In genomic region chr17:30122278-30122677, GRCm38 (mm10) we compare ENCODE assay signal across 19 mouse cellular contexts.
DNase-seq lines count a peak whose midpoint lies in the region; ATAC-seq and TF ChIP-seq lines count a peak whose summit lies in the region.
"Had no signal": no experiment of that assay in that cellular context is flagged by ENCODE, and none has a peak within 500 bp of the region (broad histone marks: within the 10 kb centered on the region; RNA-seq: fewer than 3 reads in every experiment).

No protein-coding gene starts in this region.

- no peaks in the 10 kb centered on the region for H3K9me3 ChIP-seq in MEL (replicated peaks; ENCODE audit: insufficient read depth, low read length)
- H3K9me3 ChIP-seq in liver, embryonic 14.5 days (ENCODE audit: control insufficient read depth, low read length), result no peaks in the 10 kb centered on the region
- no peaks in the 10 kb centered on the region for H3K9me3 ChIP-seq in hindbrain, embryonic 10.5 days
- H3K9me3 ChIP-seq: embryonic facial prominence, embryonic 13.5 days; forebrain, embryonic 10.5 days; hindbrain, embryonic 15.5 days had no signal

- no peak overlapping the region for H3K4me3 ChIP-seq in MEL (ENCODE audit: control insufficient read depth in 1 of 2, insufficient read depth in 1 of 2, low read depth in 2 of 2, low read length in 2 of 2)
- H3K4me3 ChIP-seq in liver, embryonic 14.5 days (ENCODE audit: insufficient read depth in 1 of 2, low read depth in 2 of 2, low read length in 2 of 2), result no peak overlapping the region
- no peak overlapping the region for H3K4me3 ChIP-seq in hindbrain, embryonic 10.5 days
- H3K4me3 ChIP-seq: embryonic facial prominence, embryonic 13.5 days; forebrain, embryonic 10.5 days; gastrocnemius, adult 2 months; hindbrain, embryonic 15.5 days had no signal

- no peak for TF ChIP-seq POLR2A in MEL (IDR thresholded peaks at IDR 0.05; ENCODE audit: control insufficient read depth in 1 of 2, insufficient read depth in 1 of 2, low read depth in 1 of 2, low read length in 2 of 2, poor library complexity in 1 of 2)

- intact Hi-C loops in heart, postnatal 10 days (cut with DNase I), result no loop called here

- peaks cover 0 to 32% of the 10 kb centered on the region in 2 experiments; a peak in 3 of 4 replicates for H3K36me3 ChIP-seq in MEL (ENCODE audit: control insufficient read depth in 1 of 2, insufficient read depth in 2 of 2, low read length in 2 of 2)
- no peaks in the 10 kb centered on the region for H3K36me3 ChIP-seq in liver, embryonic 14.5 days (replicated peaks; ENCODE audit: control insufficient read depth, insufficient read depth, low read depth)
- H3K36me3 ChIP-seq in hindbrain, embryonic 10.5 days, result peaks cover 28% of the 10 kb centered on the region; the same call in 1 of the 2 replicates
- H3K36me3 ChIP-seq: hindbrain, embryonic 15.5 days had no signal

- H3K9ac ChIP-seq in MEL (ENCODE audit: control insufficient read depth, low read depth, low read length, poor library complexity, severe bottlenecking), result no peak overlapping the region
- H3K9ac ChIP-seq in liver, embryonic 14.5 days (replicated peaks), result no peak overlapping the region
- H3K9ac ChIP-seq: embryonic facial prominence, embryonic 13.5 days; hindbrain, embryonic 15.5 days had no signal

- H3K4me2 ChIP-seq in liver, embryonic 14.5 days (ENCODE audit: low read depth), result no peak overlapping the region
- H3K4me2 ChIP-seq: embryonic facial prominence, embryonic 13.5 days; hindbrain, embryonic 15.5 days had no signal

- peaks cover 19 to 27% of the 10 kb centered on the region in 2 experiments for H3K4me1 ChIP-seq in MEL (ENCODE audit: control insufficient read depth in 1 of 2, insufficient read depth in 2 of 2, low read length in 2 of 2)
- H3K4me1 ChIP-seq in liver, embryonic 14.5 days (replicated peaks; ENCODE audit: control insufficient read depth in 2 of 2, insufficient read depth in 2 of 2, low read length in 1 of 2), result peaks cover 15 to 26% of the 10 kb centered on the region in 2 experiments
- no peaks in the 10 kb centered on the region for H3K4me1 ChIP-seq in hindbrain, embryonic 10.5 days (replicated peaks)
- H3K4me1 ChIP-seq: forebrain, embryonic 10.5 days had no signal

- H3K79me2 ChIP-seq in MEL (ENCODE audit: control insufficient read depth, insufficient read depth, low read length, poor library complexity), result 0 out of 2 replicates have a peak, but pooled peaks cover 2% of the 10 kb centered on the region

- H3K27ac ChIP-seq in MEL (ENCODE audit: control insufficient read depth, low read depth, low read length), result 0 out of 2 replicates have a peak overlapping the region, but pooled peaks have one; percentile 5
- no peak overlapping the region for H3K27ac ChIP-seq in liver, embryonic 14.5 days
- no peak overlapping the region for H3K27ac ChIP-seq in hindbrain, embryonic 10.5 days
- H3K27ac ChIP-seq: embryonic facial prominence, embryonic 13.5 days; forebrain, embryonic 10.5 days; gastrocnemius, adult 2 months; hindbrain, embryonic 15.5 days had no signal

- no peak for TF ChIP-seq RAD21 in MEL (IDR thresholded peaks at IDR 0.05; ENCODE audit: low read depth, low read length)

- peak; percentile 82 to 88 for TF ChIP-seq EP300 in MEL (IDR thresholded peaks at IDR 0.05; ENCODE audit: low read depth in 1 of 2, low read length in 2 of 2)
- peak; percentile 73 for TF ChIP-seq EP300 in liver, embryonic 14.5 days (IDR thresholded peaks at IDR 0.05; ENCODE audit: low read depth)

- no peaks in the 10 kb centered on the region for H3K27me3 ChIP-seq in MEL (ENCODE audit: control insufficient read depth in 1 of 2, insufficient read depth in 2 of 2, low read length in 2 of 2)
- no peaks in the 10 kb centered on the region for H3K27me3 ChIP-seq in liver, embryonic 14.5 days (ENCODE audit: control insufficient read depth, insufficient read depth, low read length)
- no peaks in the 10 kb centered on the region for H3K27me3 ChIP-seq in hindbrain, embryonic 10.5 days (ENCODE audit: insufficient read depth, poor library complexity, severe bottlenecking)
- H3K27me3 ChIP-seq: embryonic facial prominence, embryonic 13.5 days; hindbrain, embryonic 15.5 days; Patski had no signal

- peak; percentile 56 for DNase-seq in MEL (ENCODE audit: low read depth, low spot score)
- peak; percentile 19 to 38 (median 35) for DNase-seq in liver, embryonic 14.5 days (ENCODE audit: low read depth in 3 of 3, low spot score in 3 of 3)
- no peak for DNase-seq in hindbrain, embryonic 10.5 days (ENCODE audit: low spot score)
- DNase-seq in gastrocnemius, postnatal 4 days (ENCODE audit: low spot score in 2 of 2), result no peak
- DNase-seq in heart, postnatal 10 days, result no peak
- DNase-seq: adrenal gland, postnatal 14 days; cerebellum, adult 9-10 months; cerebellum, postnatal 25 days; gastrocnemius, adult 2 months; gastrocnemius, postnatal 25 days; heart, postnatal 14 days had no signal

- peak; percentile 49; the same call in 1 of the 2 replicates for ATAC-seq in erythroblast, adult 5-6 weeks (replicated peaks; ENCODE audit: low FRiP score, poor library complexity, severe bottlenecking)
- ATAC-seq in liver, embryonic 14.5 days (ENCODE audit: insufficient read depth), result peak; percentile 52; the same call in 1 of the 2 replicates
- peak; percentile 54; the same call in 1 of the 2 replicates for ATAC-seq in megakaryocyte-erythroid progenitor cell, adult 5-6 weeks (replicated peaks; ENCODE audit: low FRiP score, low TSS enrichment, poor library complexity, severe bottlenecking)
- ATAC-seq: activated CD4-positive, CD25-positive, alpha-beta regulatory T cell, adult 4 months; forebrain, embryonic 14.5 days; Patski had no signal

- WGBS in liver, embryonic 14.5 days (ENCODE audit: insufficient replicate concordance), result 41% methylated on average over 3 of the region's 3 CpGs
- WGBS in hindbrain, embryonic 10.5 days, result 93% methylated on average over 3 of the region's 3 CpGs

- no peak for TF ChIP-seq CTCF in MEL (IDR thresholded peaks at IDR 0.05 in 2 of 3, conservative IDR thresholded peaks at IDR 0.05 in 1 of 3; ENCODE audit: control insufficient read depth in 1 of 3, insufficient read depth in 1 of 3, low read depth in 2 of 3, low read length in 3 of 3, poor library complexity in 1 of 3, severe bottlenecking in 1 of 3)
- TF ChIP-seq CTCF in liver, embryonic 14.5 days (IDR thresholded peaks at IDR 0.05; ENCODE audit: low read depth), result no peak

TF ChIP-seq in MEL, 35 proteins besides CTCF, POLR2A, EP300 and RAD21 (continues in another document):
- TF ChIP-seq HCFC1 (IDR thresholded peaks at IDR 0.05; ENCODE audit: low read depth, low read length) (no peak), POLR2AphosphoS2 (IDR thresholded peaks at IDR 0.05; ENCODE audit: low read length) (no peak), MEF2A (IDR thresholded peaks at IDR 0.05; ENCODE audit: extremely low read depth, insufficient replicate concordance, low read depth, low read length, poor library complexity, severe bottlenecking) (no peak), BHLHE40 (IDR thresholded peaks at IDR 0.05; ENCODE audit: borderline replicate concordance, low read depth, low read length) (0 out of 2 replicates have a peak, but pooled peaks have one; percentile 5), MXI1 (IDR thresholded peaks at IDR 0.05; ENCODE audit: low read depth, low read length) (peak; percentile 49; the same call in 1 of the 2 replicates), TAL1 (IDR thresholded peaks at IDR 0.05; ENCODE audit: low read length) (peak; percentile 59), ZNF384 (IDR thresholded peaks at IDR 0.05; ENCODE audit: low read depth, low read length) (no peak), USF2 (IDR thresholded peaks at IDR 0.05; ENCODE audit: borderline replicate concordance in 1 of 2, insufficient read depth in 1 of 2, low read depth in 1 of 2, low read length in 2 of 2) (no peak), ZMIZ1 (IDR thresholded peaks at IDR 0.05; ENCODE audit: low read depth, low read length) (no peak), GATA1 (IDR thresholded peaks at IDR 0.05; ENCODE audit: low read depth, low read length) (peak; percentile 86), ELF1 (IDR thresholded peaks at IDR 0.05; ENCODE audit: low read depth, low read length) (no peak), MYB (IDR thresholded peaks at IDR 0.05; ENCODE audit: low read depth, low read length) (peak; percentile 70), ZKSCAN1 (IDR thresholded peaks at IDR 0.05; ENCODE audit: low read depth, low read length) (no peak), MAFK (IDR thresholded peaks at IDR 0.05; ENCODE audit: borderline replicate concordance, low read depth, low read length) (no peak), UBTF (IDR thresholded peaks at IDR 0.05; ENCODE audit: borderline replicate concordance, insufficient read depth, low read depth, low read length) (no peak), MAZ (IDR thresholded peaks at IDR 0.05; ENCODE audit: low read depth, low read length) (no peak), POLR2AphosphoS5 (IDR thresholded peaks at IDR 0.05; ENCODE audit: borderline replicate concordance, low read depth, low read length) (no peak), ZC3H11A (IDR thresholded peaks at IDR 0.05; ENCODE audit: low read depth, low read length) (no peak), NELFE (IDR thresholded peaks at IDR 0.05; ENCODE audit: low read depth, low read length) (no peak), ETS1 (IDR thresholded peaks at IDR 0.05; ENCODE audit: low read depth, low read length) (peak; percentile 43; the same call in 1 of the 2 replicates), CHD1 (IDR thresholded peaks at IDR 0.05; ENCODE audit: low read depth, low read length) (no peak), SIN3A (IDR thresholded peaks at IDR 0.05; ENCODE audit: low read length) (0 out of 2 replicates have a peak, but pooled peaks have one; percentile 30), TCF12 (IDR thresholded peaks at IDR 0.05; ENCODE audit: low read depth, low read length) (peak; percentile 83), SMC3 (IDR thresholded peaks at IDR 0.05; ENCODE audit: low read depth, low read length) (no peak), MYC (IDR thresholded peaks at IDR 0.05; ENCODE audit: low read depth, low read length) (no peak), TBP (IDR thresholded peaks at IDR 0.05; ENCODE audit: low read depth, low read length) (no peak), JUND (IDR thresholded peaks at IDR 0.05; ENCODE audit: low read depth, low read length) (no peak), KAT2A (conservative IDR thresholded peaks at IDR 0.05; ENCODE audit: low read depth, low read length) (no peak), CHD2 (IDR thresholded peaks at IDR 0.05; ENCODE audit: low read length) (no peak), E2F4 (IDR thresholded peaks at IDR 0.05; ENCODE audit: borderline replicate concordance, low read depth, low read length) (no peak), USF1 (IDR thresholded peaks at IDR 0.05; ENCODE audit: low read depth, low read length) (no peak), GABPA (IDR thresholded peaks at IDR 0.05; ENCODE audit: low read depth, low read length) (no peak), RCOR1 (IDR thresholded peaks at IDR 0.05; ENCODE audit: low read depth, low read length) (peak; percentile 63; the same call in 1 of the 2 replicates)

Comparison
In these comparisons a context has a peak if more than half of its experiments do, and no peak if none do; other contexts are left out.
1. DNase-seq: peak in MEL (single experiment) and liver, embryonic 14.5 days (3 of 3); none in hindbrain, embryonic 10.5 days (single experiment), gastrocnemius, postnatal 4 days (0 of 2) and heart, postnatal 10 days (0 of 2).
2. Peak in every context shown above with its lines, with median percentiles within 50 percentile points of each other: ATAC-seq.